Mouse (Mus musculus): ENCODE measurements around the gene Plekhm2. TPM values are rescaled to one million over a fixed set of nuclear protein-coding genes. Genes with fewer than 3 reads are reported as not detected.

The Plekhm2 gene
- total and polyA plus RNA-seq, 3 experiments: 12.4 to 28.2 (median 13.7) TPM

DNA sequence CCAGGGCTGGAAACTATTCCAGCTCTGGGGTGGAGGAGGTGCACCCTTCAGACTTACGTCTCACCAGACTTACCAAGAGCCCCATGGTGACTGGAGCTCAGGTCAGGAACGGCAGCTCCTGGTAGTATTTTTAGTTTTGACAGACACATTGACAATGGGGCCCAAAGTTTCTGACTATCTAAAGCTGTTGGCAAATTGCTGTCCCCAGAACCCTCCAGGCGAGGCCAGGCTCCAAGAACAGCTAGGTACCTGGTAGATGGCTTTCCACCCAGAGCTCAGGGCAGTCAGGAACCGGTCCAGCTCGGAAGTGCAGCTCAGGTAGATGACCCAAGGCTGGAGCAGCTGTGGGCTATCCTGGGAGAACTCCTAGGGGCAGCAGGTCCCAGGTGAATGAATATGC, 37.2 kb downstream of the Plekhm2 start:
- Histone ChIP-seq H3K4me3 (replicated peaks in 1 of 3; ENCODE audit: low read depth in 2 of 3, low read length in 2 of 3, poor library complexity in 1 of 3) (no peak overlapping the region), H3K9me3 (replicated peaks; ENCODE audit: low read length) (no peaks in the 10 kb centered on the region), H3K79me2 (replicated peaks; ENCODE audit: control insufficient read depth, extremely low read depth, insufficient read depth, poor library complexity, severe bottlenecking) (no peaks in the 10 kb centered on the region), H3K27ac (ENCODE audit: insufficient read depth, low read depth) (no peak overlapping the region), H3K27me3 (replicated peaks) (no peaks in the 10 kb centered on the region), H3K9ac (ENCODE audit: insufficient read depth, low read depth) (no peak overlapping the region), H3K4me1 (ENCODE audit: control insufficient read depth in 1 of 2, insufficient read depth in 2 of 2) (peaks cover 20 to 38% of the 10 kb centered on the region in 2 experiments), H3K4me2 (ENCODE audit: insufficient read depth, low read depth, poor library complexity, severe bottlenecking) (no peak overlapping the region), H3K36me3 (replicated peaks in 1 of 2; ENCODE audit: control insufficient read depth in 1 of 2, insufficient read depth in 1 of 2, low read length in 1 of 2) (peaks cover 56 to 69% of the 10 kb centered on the region in 2 experiments)
- in situ Hi-C loops (cut with MboI; ENCODE audit: low pct_ligation_motif_present, low pct_unique_long_range_greater_than_20kb, low sequenced_read_pairs): no loop called here
- TF ChIP-seq POLR2AphosphoS2 (IDR thresholded peaks at IDR 0.05; ENCODE audit: low read depth, low read length) (no peak), KAT2A (IDR thresholded peaks at IDR 0.05; ENCODE audit: insufficient replicate concordance, low read length) (no peak)
- dilution Hi-C loops (cut with MboI; ENCODE audit: extremely low pct_ligation_motif_present, extremely low pct_unique_long_range_greater_than_20kb, low sequenced_read_pairs): no loop called here
- no peak for DNase-seq (ENCODE audit: extremely low read depth)

DNA sequence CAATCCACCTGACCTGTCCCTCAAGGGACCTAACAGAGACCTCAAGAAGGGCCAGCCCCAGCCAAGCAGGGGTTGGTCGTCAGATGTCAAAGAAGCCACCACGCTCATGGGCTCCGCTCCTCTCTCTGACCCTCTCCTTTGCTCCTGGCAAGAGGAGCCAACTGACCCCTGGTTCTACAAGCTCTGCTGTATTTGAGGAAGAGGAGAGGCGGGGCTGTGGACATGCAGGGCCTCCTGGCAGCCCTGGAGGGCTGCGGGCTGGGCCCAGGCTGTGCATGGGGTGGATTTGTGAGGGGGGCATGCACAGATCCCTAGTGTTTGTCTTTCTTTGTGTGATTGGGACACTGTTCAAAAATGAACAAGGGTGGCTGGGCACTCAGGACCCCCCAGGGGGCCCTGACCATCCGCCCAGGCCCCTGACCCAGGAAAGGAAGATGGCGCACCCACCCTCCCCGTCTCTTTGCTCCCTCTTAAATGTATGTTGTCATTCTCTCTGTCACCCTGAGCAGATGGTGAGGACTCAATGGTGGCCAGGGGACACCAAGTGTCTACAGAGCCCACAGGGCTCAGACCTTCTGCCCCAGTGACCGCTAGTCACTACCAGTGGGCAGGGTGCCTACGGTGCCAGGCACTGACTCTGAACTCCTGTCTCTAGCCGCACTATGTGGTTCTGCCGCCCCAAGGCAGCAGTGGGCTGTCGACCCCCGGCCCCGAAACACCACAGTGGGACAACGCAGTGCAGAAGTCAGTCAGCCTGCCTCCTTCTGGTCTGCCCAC, 38.7 kb downstream of the Plekhm2 start:
- Histone ChIP-seq H3K27ac (ENCODE audit: insufficient read depth, low read depth) (peak overlapping the region; percentile 94), H3K4me2 (ENCODE audit: insufficient read depth, low read depth, poor library complexity, severe bottlenecking) (peak overlapping the region; percentile 65), H3K27me3 (replicated peaks) (no peaks in the 10 kb centered on the region), H3K4me3 (replicated peaks in 1 of 3; ENCODE audit: low read depth in 2 of 3, low read length in 2 of 3, poor library complexity in 1 of 3) (peak overlapping the region in 1 of 3 experiments; percentile 31), H3K4me1 (ENCODE audit: control insufficient read depth in 1 of 2, insufficient read depth in 2 of 2) (peaks cover 23 to 53% of the 10 kb centered on the region in 2 experiments), H3K79me2 (replicated peaks; ENCODE audit: control insufficient read depth, extremely low read depth, insufficient read depth, poor library complexity, severe bottlenecking) (no peaks in the 10 kb centered on the region), H3K9ac (ENCODE audit: insufficient read depth, low read depth) (peak overlapping the region; percentile 18; the same call in 1 of the 2 replicates), H3K36me3 (replicated peaks in 1 of 2; ENCODE audit: control insufficient read depth in 1 of 2, insufficient read depth in 1 of 2, low read length in 1 of 2) (peaks cover 41 to 61% of the 10 kb centered on the region in 2 experiments), H3K9me3 (replicated peaks; ENCODE audit: low read length) (no peaks in the 10 kb centered on the region)
- TF ChIP-seq E2F4 (IDR thresholded peaks at IDR 0.05; ENCODE audit: insufficient replicate concordance, low read depth, low read length): no peak
- TF ChIP-seq IRF4 (IDR thresholded peaks at IDR 0.05; ENCODE audit: low read depth, low read length): no peak
- TF ChIP-seq ZC3H11A (IDR thresholded peaks at IDR 0.05; ENCODE audit: low read depth, low read length): no peak
- TF ChIP-seq ZKSCAN1 (IDR thresholded peaks at IDR 0.05; ENCODE audit: borderline replicate concordance, low read depth, low read length): no peak
- TF ChIP-seq RCOR1 (conservative IDR thresholded peaks at IDR 0.05; ENCODE audit: low read depth, low read length): no peak
- no peak for TF ChIP-seq PAX5 (IDR thresholded peaks at IDR 0.05; ENCODE audit: low read length)
- no peak for TF ChIP-seq ETS1 (conservative IDR thresholded peaks at IDR 0.05; ENCODE audit: low read depth, low read length)
- in situ Hi-C loops (cut with MboI; ENCODE audit: low pct_ligation_motif_present, low pct_unique_long_range_greater_than_20kb, low sequenced_read_pairs): no loop called here
- no peak for DNase-seq (ENCODE audit: extremely low read depth)
- dilution Hi-C loops (cut with MboI; ENCODE audit: extremely low pct_ligation_motif_present, extremely low pct_unique_long_range_greater_than_20kb, low sequenced_read_pairs): no loop called here

DNA sequence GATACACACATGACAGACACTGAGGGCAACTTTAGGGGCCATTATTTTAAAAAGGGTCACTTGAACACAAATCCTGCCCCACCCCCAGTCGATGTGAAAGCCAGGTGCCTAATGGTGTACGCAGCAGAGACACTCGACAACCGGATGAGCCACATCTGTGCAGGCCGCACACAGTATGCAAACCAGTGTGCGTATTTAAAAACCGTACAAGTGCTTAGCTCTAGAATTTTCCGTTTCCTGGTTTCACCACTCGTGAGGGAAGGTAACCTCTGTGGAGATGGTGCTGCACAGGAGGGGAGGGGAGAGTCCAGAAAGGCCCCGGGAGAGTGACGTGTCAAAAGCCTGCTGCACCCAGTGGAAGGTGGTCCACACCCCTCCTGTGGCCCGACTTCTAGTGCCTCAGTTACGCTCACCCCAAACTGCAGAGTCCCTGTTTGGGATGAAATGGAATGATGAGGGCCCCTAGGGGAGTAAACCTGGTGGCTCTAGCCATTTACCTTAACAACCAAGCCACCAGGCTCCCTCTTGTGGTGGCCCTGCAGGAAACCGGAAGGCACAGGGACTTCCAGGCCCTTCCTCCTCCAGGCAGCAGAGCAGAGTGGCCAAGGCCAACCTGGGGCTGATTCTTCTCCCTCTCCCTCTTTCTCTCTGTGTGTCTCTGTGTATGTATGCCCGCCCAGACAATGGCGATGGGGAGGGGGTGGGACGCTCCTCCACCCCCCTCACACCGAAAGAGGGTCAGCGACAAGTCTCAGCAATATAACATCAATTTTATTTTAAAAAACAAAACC, 39.5 kb downstream of the Plekhm2 start:
- in situ Hi-C loops (cut with MboI; ENCODE audit: low pct_ligation_motif_present, low pct_unique_long_range_greater_than_20kb, low sequenced_read_pairs): no loop called here
- Histone ChIP-seq H3K9ac (ENCODE audit: insufficient read depth, low read depth) (peak overlapping the region; percentile 25), H3K79me2 (replicated peaks; ENCODE audit: control insufficient read depth, extremely low read depth, insufficient read depth, poor library complexity, severe bottlenecking) (no peaks in the 10 kb centered on the region), H3K36me3 (replicated peaks in 1 of 2; ENCODE audit: control insufficient read depth in 1 of 2, insufficient read depth in 1 of 2, low read length in 1 of 2) (peaks cover 33 to 54% of the 10 kb centered on the region in 2 experiments), H3K4me1 (ENCODE audit: control insufficient read depth in 1 of 2, insufficient read depth in 2 of 2) (peaks cover 23 to 57% of the 10 kb centered on the region in 2 experiments), H3K27me3 (replicated peaks) (no peaks in the 10 kb centered on the region), H3K27ac (ENCODE audit: insufficient read depth, low read depth) (peak overlapping the region; percentile 94), H3K4me2 (ENCODE audit: insufficient read depth, low read depth, poor library complexity, severe bottlenecking) (peak overlapping the region; percentile 65), H3K4me3 (replicated peaks in 1 of 3; ENCODE audit: low read depth in 2 of 3, low read length in 2 of 3, poor library complexity in 1 of 3) (no peak overlapping the region), H3K9me3 (replicated peaks; ENCODE audit: low read length) (no peaks in the 10 kb centered on the region)
- peak; percentile 95 for DNase-seq (ENCODE audit: extremely low read depth)
- dilution Hi-C loops (cut with MboI; ENCODE audit: extremely low pct_ligation_motif_present, extremely low pct_unique_long_range_greater_than_20kb, low sequenced_read_pairs): no loop called here
- TF ChIP-seq KAT2A (IDR thresholded peaks at IDR 0.05; ENCODE audit: insufficient replicate concordance, low read length) (0 out of 2 replicates have a peak, but pooled peaks have one; percentile 21), ETS1 (conservative IDR thresholded peaks at IDR 0.05; ENCODE audit: low read depth, low read length) (peak; percentile 92), IRF4 (IDR thresholded peaks at IDR 0.05; ENCODE audit: low read depth, low read length) (peak; percentile 65), NRF1 (IDR thresholded peaks at IDR 0.05; ENCODE audit: low read depth, low read length) (no peak), CTCF (conservative IDR thresholded peaks at IDR 0.05 in 1 of 2, IDR thresholded peaks at IDR 0.05 in 1 of 2; ENCODE audit: low read depth in 2 of 2, low read length in 2 of 2) (peak; percentile 21 to 80; a peak in 2 of 4 replicates), ZC3H11A (IDR thresholded peaks at IDR 0.05; ENCODE audit: low read depth, low read length) (no peak), JUN (IDR thresholded peaks at IDR 0.05; ENCODE audit: insufficient read depth, low read depth, low read length) (no peak), SMC3 (IDR thresholded peaks at IDR 0.05; ENCODE audit: low read depth, low read length) (peak; percentile 62), ELF1 (IDR thresholded peaks at IDR 0.05; ENCODE audit: low read depth, low read length) (peak; percentile 89), ZMIZ1 (IDR thresholded peaks at IDR 0.05; ENCODE audit: low read depth, low read length) (no peak), EP300 (IDR thresholded peaks at IDR 0.05; ENCODE audit: low read length) (peak; percentile 83), UBTF (IDR thresholded peaks at IDR 0.05; ENCODE audit: low read depth, low read length) (no peak), NELFE (IDR thresholded peaks at IDR 0.05; ENCODE audit: low read depth, low read length) (peak; percentile 62; the same call in 1 of the 2 replicates), RAD21 (IDR thresholded peaks at IDR 0.05; ENCODE audit: low read depth, low read length) (peak; percentile 36), ZNF384 (IDR thresholded peaks at IDR 0.05; ENCODE audit: low read depth, low read length) (no peak; the same call in 1 of the 2 replicates), MEF2A (IDR thresholded peaks at IDR 0.05; ENCODE audit: borderline replicate concordance, low read depth, low read length) (peak; percentile 79)
